Mouse (Mus musculus) C2C12 (cell line): ENCODE results near the gene Thsd1.

Source experiments
- CTCF ChIP-seq: IDR thresholded peaks from one replicate; pipeline ENCODE4 v1.5.1; 2011; ENCODE audit not compliant: control insufficient read depth, insufficient read depth, insufficient read length
- MAX ChIP-seq: IDR thresholded peaks from one replicate; pipeline ENCODE4 v1.6.1; 2011; ENCODE audit warnings: mild to moderate bottlenecking, control low read depth

- no peak for TF ChIP-seq CTCF
- TF ChIP-seq MAX: no peak
These were observed 37.7 kb downstream of the Thsd1 start for GRCm38 (mm10) chr8:22264787-22265186.
